Mouse (Mus musculus) cerebellum, postnatal 14 days (tissue): ENCODE measurements at regions not wholly inside any gene's neighbourhood (a gene's known extent, or its start where the extent isn't known, plus 50 kb on each side); places are given as distances from the start of the nearest gene placed in this dataset.

ENCODE experiments used
- DNase-seq, 2 experiments: peaks; one replicate each; pipeline ENCODE4 v3.0.0; 2021; ENCODE audit warnings: mixed read lengths in 2 of 2

GRCm38 (mm10) chr12:45384864-45385263, 310.4 kb upstream of the Stxbp6 start:
- peak; percentile 33 to 34 for DNase-seq
